Mouse (Mus musculus): ENCODE measurements around the gene Fam120a. TPM values are rescaled to one million over a fixed set of nuclear protein-coding genes. Genes with fewer than 3 reads are reported as not detected.

Gene Fam120a
- total and polyA plus RNA-seq, 3 experiments = 113 to 260 (median 186) TPM

- H3K36me3 ChIP-seq (replicated peaks) = peaks cover 61% of the 10 kb centered on the region
- no peak for DNase-seq (ENCODE audit: low spot score)
- ATAC-seq (ENCODE audit: extremely low read depth, insufficient number of reproducible peaks, low FRiP score, poor library complexity, severe bottlenecking) = no peak
- no peak overlapping the region for H3K4me3 ChIP-seq (ENCODE audit: low read depth, low read length)
- H3K27me3 ChIP-seq (ENCODE audit: insufficient read depth, low read length) = no peaks in the 10 kb centered on the region
- H3K4me1 ChIP-seq (ENCODE audit: insufficient read depth, low read depth, low read length) = peaks cover 31% of the 10 kb centered on the region
- H3K9me3 ChIP-seq (replicated peaks) = no peaks in the 10 kb centered on the region
- no peak for TF ChIP-seq GATA2 (IDR thresholded peaks at IDR 0.05; ENCODE audit: borderline replicate concordance, low read depth, low read length)
Measured at GRCm38 (mm10) chr13:48838284-48838683, 129.5 kb downstream of the Fam120a start.

GRCm38 (mm10) chr13:48837537-48837936, 130.3 kb downstream of the Fam120a start:
- H3K27me3 ChIP-seq (ENCODE audit: insufficient read depth, low read length) = no peaks in the 10 kb centered on the region
- H3K4me1 ChIP-seq (ENCODE audit: insufficient read depth, low read depth, low read length) = peaks cover 28% of the 10 kb centered on the region
- TF ChIP-seq CTCF (IDR thresholded peaks at IDR 0.05; ENCODE audit: low read depth, low read length) (no peak), GATA1 (IDR thresholded peaks at IDR 0.05; ENCODE audit: borderline replicate concordance, low read length) (no peak)
- H3K4me3 ChIP-seq (ENCODE audit: low read depth, low read length) = no peak overlapping the region
- ATAC-seq (ENCODE audit: extremely low read depth, insufficient number of reproducible peaks, low FRiP score, poor library complexity, severe bottlenecking) = no peak
- H3K9me3 ChIP-seq (replicated peaks) = no peaks in the 10 kb centered on the region
- no peak for DNase-seq (ENCODE audit: low spot score)
- H3K36me3 ChIP-seq (replicated peaks) = peaks cover 66% of the 10 kb centered on the region

GRCm38 (mm10) chr13:48830528-48831250, 137.1 kb downstream of the Fam120a start:
- Histone ChIP-seq H3K4me3 (ENCODE audit: low read depth, low read length) (no peak overlapping the region), H3K9me3 (replicated peaks) (no peaks in the 10 kb centered on the region), H3K27me3 (ENCODE audit: insufficient read depth, low read length) (no peaks in the 10 kb centered on the region), H3K36me3 (replicated peaks) (peaks cover 96% of the 10 kb centered on the region), H3K4me1 (ENCODE audit: insufficient read depth, low read depth, low read length) (peaks cover 5% of the 10 kb centered on the region; the same call in 1 of the 2 replicates)
- ATAC-seq (ENCODE audit: extremely low read depth, insufficient number of reproducible peaks, low FRiP score, poor library complexity, severe bottlenecking) (no peak), DNase-seq (ENCODE audit: low spot score) (no peak)
- TF ChIP-seq POLR2AphosphoS5 (IDR thresholded peaks at IDR 0.05; ENCODE audit: insufficient replicate concordance, low read depth, low read length) (no peak), GATA1 (IDR thresholded peaks at IDR 0.05; ENCODE audit: borderline replicate concordance, low read length) (no peak), GATA2 (IDR thresholded peaks at IDR 0.05; ENCODE audit: borderline replicate concordance, low read depth, low read length) (no peak), CTCF (IDR thresholded peaks at IDR 0.05; ENCODE audit: low read depth, low read length) (no peak), TAL1 (conservative IDR thresholded peaks at IDR 0.05; ENCODE audit: low read depth, low read length) (no peak)

GRCm38 (mm10) chr13:48829780-48830179, 138.0 kb downstream of the Fam120a start:
- Histone ChIP-seq H3K27me3 (ENCODE audit: insufficient read depth, low read length) (no peaks in the 10 kb centered on the region), H3K4me1 (ENCODE audit: insufficient read depth, low read depth, low read length) (no peaks in the 10 kb centered on the region), H3K9me3 (replicated peaks) (no peaks in the 10 kb centered on the region), H3K4me3 (ENCODE audit: low read depth, low read length) (no peak overlapping the region), H3K36me3 (replicated peaks) (peaks cover 96% of the 10 kb centered on the region)
- TF ChIP-seq POLR2AphosphoS5 (IDR thresholded peaks at IDR 0.05; ENCODE audit: insufficient replicate concordance, low read depth, low read length) (no peak), GATA1 (IDR thresholded peaks at IDR 0.05; ENCODE audit: borderline replicate concordance, low read length) (no peak), TAL1 (conservative IDR thresholded peaks at IDR 0.05; ENCODE audit: low read depth, low read length) (no peak), GATA2 (IDR thresholded peaks at IDR 0.05; ENCODE audit: borderline replicate concordance, low read depth, low read length) (no peak), CTCF (IDR thresholded peaks at IDR 0.05; ENCODE audit: low read depth, low read length) (no peak)
- no peak for DNase-seq (ENCODE audit: low spot score)
- ATAC-seq (ENCODE audit: extremely low read depth, insufficient number of reproducible peaks, low FRiP score, poor library complexity, severe bottlenecking) = no peak

Other genes starting within 250 kb of the Fam120a start
- 53.7 and 59.0 TPM in 2 replicates for gene Phf2, start 96.9 kb downstream of the Fam120a start, total RNA-seq (2014; fragmentation: Nextera tagmentation)
- gene Phf2, start 96.9 kb downstream of the Fam120a start, total RNA-seq (2017) = 7.0 and 9.6 TPM in 2 replicates
- gene Phf2, start 96.9 kb downstream of the Fam120a start, polyA plus RNA-seq (2012) = 45.3 and 49.2 TPM in 2 replicates
- gene Wnk2, start 180.0 kb upstream of the Fam120a start, total RNA-seq (2014; fragmentation: Nextera tagmentation) = not detected in 2 replicates
- gene Wnk2, start 180.0 kb upstream of the Fam120a start, total RNA-seq (2017) = 0.05 TPM in 1 of 2 replicates, not detected in the other
- not detected in 2 replicates for gene Wnk2, start 180.0 kb upstream of the Fam120a start, polyA plus RNA-seq (2012)
- 13.2 and 14.0 TPM in 2 replicates for gene Ninj1, start 219.5 kb upstream of the Fam120a start, total RNA-seq (2014; fragmentation: Nextera tagmentation)
- 10.1 and 12.3 TPM in 2 replicates for gene Ninj1, start 219.5 kb upstream of the Fam120a start, total RNA-seq (2017)
- gene Ninj1, start 219.5 kb upstream of the Fam120a start, polyA plus RNA-seq (2012) = 58.9 and 61.7 TPM in 2 replicates
- gene Card19, start 248.0 kb upstream of the Fam120a start, total RNA-seq (2014; fragmentation: Nextera tagmentation) = 8.4 and 9.2 TPM in 2 replicates
- 12.2 and 19.3 TPM in 2 replicates for gene Card19, start 248.0 kb upstream of the Fam120a start, total RNA-seq (2017)
- gene Card19, start 248.0 kb upstream of the Fam120a start, polyA plus RNA-seq (2012) = 15.8 and 16.9 TPM in 2 replicates